Mouse (Mus musculus): ENCODE results near the gene Art3.

GRCm38 (mm10) chr5:92376795-92377405, 45.3 kb downstream of the Art3 start:
- TF ChIP-seq GATA1 (IDR thresholded peaks at IDR 0.05; ENCODE audit: borderline replicate concordance, low read length) (no peak), FLI1 (IDR thresholded peaks at IDR 0.05; ENCODE audit: low read length) (no peak)
